Mouse (Mus musculus) intestine, embryonic 15.5 days (tissue): ENCODE data around the gene Abhd14b. TPM values are rescaled to one million over a fixed set of nuclear protein-coding genes. Genes with fewer than 3 reads are reported as not detected.
"Not testable (repeated sequence)": the region's sequence is repeated elsewhere in the genome, so short reads cannot be mapped to it uniquely, and the experiment has no call there.

Experiments
- ATAC-seq: fragments of 200-750 bp; cut with Nextera tagmentation; 2 replicates; pipeline ENCODE4 v1.8.0; 2017; ENCODE audit warnings: moderate TSS enrichment, moderate library complexity
- H3K27ac ChIP-seq: fragments of 300-500 bp; sonication (generic); 2 replicates; pipeline ENCODE4 v1.5.1; 2015; ENCODE audit warnings: mild to moderate bottlenecking, inconsistent platforms
- H3K27me3 ChIP-seq: fragments of 300-500 bp; sonication (generic); replicated peaks from 2 replicates; pipeline ENCODE4 v1.6.1; 2015; ENCODE audit warnings: inconsistent platforms
- H3K36me3 ChIP-seq: fragments of 300-500 bp; sonication (generic); 2 replicates; pipeline ENCODE4 v1.6.1; 2015; ENCODE audit warnings: inconsistent platforms
- H3K4me1 ChIP-seq: fragments of 300-500 bp; sonication (generic); replicated peaks from 2 replicates; pipeline ENCODE4 v1.6.1; 2015; ENCODE audit warnings: inconsistent platforms
- H3K4me2 ChIP-seq: fragments of 300-500 bp; sonication (generic); replicated peaks from 2 replicates; pipeline ENCODE4 v1.6.1; 2015; ENCODE audit warnings: mild to moderate bottlenecking, inconsistent platforms
- H3K4me3 ChIP-seq: fragments of 300-500 bp; sonication (generic); replicated peaks from 2 replicates; pipeline ENCODE4 v1.5.1; 2015; ENCODE audit warnings: inconsistent platforms
- H3K9ac ChIP-seq: fragments of 300-500 bp; sonication (generic); 2 replicates; pipeline ENCODE4 v1.6.1; 2015; ENCODE audit warnings: inconsistent platforms
- H3K9me3 ChIP-seq: fragments of 300-500 bp; sonication (generic); 2 replicates; pipeline ENCODE4 v1.6.1; 2016; ENCODE audit warnings: inconsistent platforms
- WGBS: fragments of 180-500 bp; shearing (Covaris S2); methylation state at CpG from one replicate; pipeline ENCODE4 v1.1.7; 2015; 5-methylcytosine and 5-hydroxymethylcytosine counted together
- polyA plus RNA-seq: library from polyadenylated mRNA; unstranded; fragments of >200 nt; fragmentation: Nextera tagmentation; extraction: Ambion mirVana; gene quantifications from 2 replicates; pipeline ENCODE4 v1.2.1, GENCODE M21; 2015

Gene Abhd14b
- polyA plus RNA-seq, 1 experiment from 2014 or later: 25.4 TPM

- Histone ChIP-seq H3K27ac (no peak overlapping the region), H3K4me3 (no peak overlapping the region), H3K9ac (no peak overlapping the region), H3K9me3 (no peaks in the 10 kb centered on the region), H3K36me3 (peaks cover 36% of the 10 kb centered on the region), H3K4me2 (no peak overlapping the region), H3K4me1 (peaks cover 8% of the 10 kb centered on the region), H3K27me3 (no peaks in the 10 kb centered on the region)
- 83% methylated on average over 17 of the region's 17 CpGs for WGBS
- no peak for ATAC-seq
These were observed 35.4 kb downstream of the Abhd14b start for GRCm38 (mm10) chr9:106482578-106483115.

GRCm38 (mm10) chr9:106483136-106483535 lies 35.9 kb downstream of the Abhd14b start:
- Histone ChIP-seq H3K27ac (no peak overlapping the region), H3K4me1 (peaks cover 5% of the 10 kb centered on the region), H3K36me3 (peaks cover 36% of the 10 kb centered on the region), H3K4me2 (no peak overlapping the region), H3K9me3 (no peaks in the 10 kb centered on the region), H3K9ac (no peak overlapping the region), H3K4me3 (no peak overlapping the region), H3K27me3 (no peaks in the 10 kb centered on the region)
- no peak for ATAC-seq
- WGBS: 95% methylated on average over 10 of the region's 10 CpGs

- Histone ChIP-seq H3K27ac (no peak overlapping the region), H3K27me3 (no peaks in the 10 kb centered on the region), H3K4me2 (no peak overlapping the region), H3K9ac (no peak overlapping the region), H3K9me3 (no peaks in the 10 kb centered on the region), H3K36me3 (peaks cover 36% of the 10 kb centered on the region), H3K4me1 (peaks cover 1% of the 10 kb centered on the region; the same call in 1 of the 2 replicates), H3K4me3 (no peak overlapping the region)
- no peak for ATAC-seq
- WGBS: 92% methylated on average over 17 of the region's 17 CpGs
These were observed 36.3 kb downstream of the Abhd14b start for GRCm38 (mm10) chr9:106483606-106484005.

GRCm38 (mm10) chr9:106485076-106485475 lies 37.8 kb downstream of the Abhd14b start:
- Histone ChIP-seq H3K4me3 (no peak overlapping the region), H3K9me3 (no peaks in the 10 kb centered on the region), H3K9ac (no peak overlapping the region), H3K4me1 (no peaks in the 10 kb centered on the region), H3K4me2 (no peak overlapping the region), H3K27me3 (no peaks in the 10 kb centered on the region), H3K27ac (no peak overlapping the region), H3K36me3 (peaks cover 36% of the 10 kb centered on the region)
- no peak for ATAC-seq
- WGBS: 82% methylated on average over 10 of the region's 10 CpGs

GRCm38 (mm10) chr9:106487602-106488001 lies 40.3 kb downstream of the Abhd14b start:
- H3K4me3 ChIP-seq, H3K4me2 ChIP-seq, H3K27ac ChIP-seq, H3K9ac ChIP-seq, H3K9me3 ChIP-seq, H3K4me1 ChIP-seq, H3K27me3 ChIP-seq, ATAC-seq: not testable (repeated sequence)
- peaks cover 26% of the 10 kb centered on the region for H3K36me3 ChIP-seq
- WGBS: 83% methylated on average over 6 of the region's 6 CpGs

- whole genome bisulfite sequencing: 90% methylated on average over 6 of the region's 6 CpGs
- no peak for ATAC-seq
- no peak within 1 kb of the TSS for H3K9ac ChIP-seq
These were observed 52.4 kb downstream of the Abhd14b start, which contains the start of gene Iqcf1 for GRCm38 (mm10) chr9:106499667-106500066. Iqcf1 (plus strand) TSS chr9:106499967.

GRCm38 (mm10) chr9:106501846-106502245 lies 54.6 kb downstream of the Abhd14b start:
- Histone ChIP-seq H3K27me3 (no peaks in the 10 kb centered on the region), H3K9ac (no peak overlapping the region), H3K4me2 (no peak overlapping the region), H3K4me3 (no peak overlapping the region), H3K27ac (no peak overlapping the region), H3K4me1 (no peaks in the 10 kb centered on the region), H3K36me3 (no peaks in the 10 kb centered on the region), H3K9me3 (no peaks in the 10 kb centered on the region)
- ATAC-seq: no peak
- 84% methylated on average over 22 of the region's 22 CpGs for WGBS

More at GRCm38 (mm10) chr9:106499667-106500066, 52.4 kb downstream of the Abhd14b start, which contains the start of gene Iqcf1:
- H3K4me2 ChIP-seq: no peak within 1 kb of the TSS
- no peaks in the 10 kb centered on the region for H3K27me3 ChIP-seq
- H3K4me3 ChIP-seq: no peak within 1 kb of the TSS
- no peaks in the 10 kb centered on the region for H3K36me3 ChIP-seq
- H3K4me1 ChIP-seq: no peaks in the 10 kb centered on the region
- H3K9me3 ChIP-seq: no peaks in the 10 kb centered on the region
- no peak within 1 kb of the TSS for H3K27ac ChIP-seq

Other genes starting within 250 kb of the Abhd14b start
- 30.4 and 31.7 TPM in 2 replicates for gene Ppm1m, start 247.7 kb upstream of the Abhd14b start, polyA plus RNA-seq
- 51.5 and 52.5 TPM in 2 replicates for gene Twf2, start 244.4 kb upstream of the Abhd14b start, polyA plus RNA-seq
- 0.16 and 0.19 TPM in 2 replicates for gene Tlr9, start 224.9 kb upstream of the Abhd14b start, polyA plus RNA-seq
- 110 TPM in 2 replicates for gene Alas1, start 198.8 kb upstream of the Abhd14b start, polyA plus RNA-seq
- gene Poc1a, start 166.4 kb upstream of the Abhd14b start, polyA plus RNA-seq: 25.9 and 28.2 TPM in 2 replicates
- 10.0 and 10.3 TPM in 2 replicates for gene Dusp7, start 78.8 kb upstream of the Abhd14b start, polyA plus RNA-seq
- 981 and 1,002 TPM in 2 replicates for gene Rpl29, start 18.0 kb upstream of the Abhd14b start, polyA plus RNA-seq
- 47.7 and 48.7 TPM in 2 replicates for gene Acy1, start 9.1 kb upstream of the Abhd14b start, polyA plus RNA-seq
- 49.1 and 51.0 TPM in 2 replicates for gene Abhd14a, start 219 bp downstream of the Abhd14b start, polyA plus RNA-seq
- gene Pcbp4, start 5.8 kb downstream of the Abhd14b start, polyA plus RNA-seq: 43.7 and 49.5 TPM in 2 replicates
- 0.20 and 0.45 TPM in 2 replicates for gene Gpr62, start 18.5 kb downstream of the Abhd14b start, polyA plus RNA-seq
- 49.9 and 50.0 TPM in 2 replicates for gene Rrp9, start 28.5 kb downstream of the Abhd14b start, polyA plus RNA-seq
- 2.4 and 2.5 TPM in 2 replicates for gene Parp3, start 29.5 kb downstream of the Abhd14b start, polyA plus RNA-seq
- gene Iqcf1, start 52.5 kb downstream of the Abhd14b start, polyA plus RNA-seq: not detected in 2 replicates
- gene Iqcf5, start 67.1 kb downstream of the Abhd14b start, polyA plus RNA-seq: not detected in 2 replicates
- gene Iqcf3, start 114.2 kb downstream of the Abhd14b start, polyA plus RNA-seq: not detected in 2 replicates
- gene Iqcf4, start 123.5 kb downstream of the Abhd14b start, polyA plus RNA-seq: not detected in 2 replicates
- gene Iqcf6, start 179.1 kb downstream of the Abhd14b start, polyA plus RNA-seq: not detected in 2 replicates
- not detected in 2 replicates for gene Grm2, start 208.6 kb downstream of the Abhd14b start, polyA plus RNA-seq
- gene Tex264, start 238.5 kb downstream of the Abhd14b start, polyA plus RNA-seq: 52.6 and 59.5 TPM in 2 replicates